31 mouse cellular contexts compared by ENCODE assay signal in the genomic region with DNA sequence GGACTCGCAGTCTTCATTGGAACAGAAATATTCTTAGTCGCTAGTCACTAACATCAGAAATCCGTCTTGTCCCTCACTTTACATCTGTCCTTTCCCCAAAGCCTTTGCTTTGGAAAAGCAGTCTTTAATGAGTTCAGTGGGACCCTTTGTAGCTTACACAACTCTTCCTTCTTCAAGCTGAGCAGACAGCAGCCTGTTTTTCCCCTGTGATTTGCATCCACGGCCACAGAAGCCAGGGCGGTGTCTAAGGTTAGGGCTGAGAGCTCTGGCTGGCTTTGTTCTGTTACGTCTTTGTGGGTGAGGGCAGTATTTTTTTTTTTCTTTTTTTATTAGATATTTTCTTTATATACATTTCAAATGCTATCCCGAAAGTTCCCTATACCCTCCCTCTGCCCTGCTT.
"Had no signal": no experiment of that assay in that cellular context is flagged by ENCODE, and none has a peak within 500 bp of the region (broad histone marks: within the 10 kb centered on the region; RNA-seq: fewer than 3 reads in every experiment).

No protein-coding gene starts in this region.

- H3K27ac ChIP-seq: heart, embryonic 13.5 days; heart, embryonic 15.5 days; hindbrain, embryonic 10.5 days; hindbrain, embryonic 12.5 days; hindbrain, embryonic 13.5 days; hindbrain, embryonic 14.5 days; hindbrain, embryonic 15.5 days; hindbrain, postnatal 0 days; intestine, embryonic 15.5 days; kidney, embryonic 15.5 days; kidney, postnatal 0 days; layer of hippocampus, adult 2 months; left cerebral cortex, adult 2 months had no signal

- H3K4me2 ChIP-seq: heart, embryonic 11.5 days; heart, embryonic 12.5 days; heart, embryonic 13.5 days; heart, embryonic 15.5 days; hindbrain, embryonic 12.5 days; hindbrain, embryonic 13.5 days; hindbrain, embryonic 14.5 days; hindbrain, embryonic 15.5 days; intestine, embryonic 15.5 days; kidney, embryonic 15.5 days had no signal

- H3K9me3 ChIP-seq: heart, embryonic 12.5 days; heart, embryonic 13.5 days; heart, embryonic 15.5 days; hindbrain, embryonic 10.5 days; hindbrain, embryonic 12.5 days; hindbrain, embryonic 13.5 days; hindbrain, embryonic 15.5 days; intestine, embryonic 15.5 days; kidney, embryonic 15.5 days had no signal

- DNase-seq: heart, postnatal 10 days; heart, postnatal 14 days; heart, postnatal 36 days; heart, postnatal 4 days; kidney, adult 11 months; kidney, adult 18-20 months; kidney, adult 2 months; kidney, adult 8-10 months; kidney, adult 9 months; kidney, postnatal 10 days; kidney, postnatal 14 days; kidney, postnatal 25 days; kidney, postnatal 36 days; kidney, postnatal 4 days; layer of hippocampus, adult 9-11 months; layer of hippocampus, postnatal 36 days had no signal

- H3K4me3 ChIP-seq: heart, embryonic 12.5 days; heart, embryonic 13.5 days; heart, embryonic 15.5 days; hindbrain, embryonic 10.5 days; hindbrain, embryonic 12.5 days; hindbrain, embryonic 13.5 days; hindbrain, embryonic 15.5 days; intestine, embryonic 15.5 days; kidney, embryonic 15.5 days; layer of hippocampus, adult 2 months; left cerebral cortex, adult 2 months had no signal

- H3K27me3 ChIP-seq: heart, embryonic 12.5 days; heart, embryonic 13.5 days; heart, embryonic 15.5 days; hindbrain, embryonic 12.5 days; hindbrain, embryonic 15.5 days; intestine, embryonic 15.5 days; kidney, embryonic 15.5 days had no signal

- H3K9ac ChIP-seq: heart, embryonic 12.5 days; heart, embryonic 13.5 days; heart, embryonic 15.5 days; hindbrain, embryonic 12.5 days; hindbrain, embryonic 13.5 days; hindbrain, embryonic 14.5 days; hindbrain, embryonic 15.5 days; intestine, embryonic 15.5 days; kidney, embryonic 15.5 days had no signal

- H3K4me1 ChIP-seq: heart, embryonic 12.5 days; heart, embryonic 13.5 days; heart, embryonic 15.5 days; hindbrain, embryonic 10.5 days; hindbrain, embryonic 12.5 days; hindbrain, embryonic 13.5 days; hindbrain, embryonic 15.5 days; intestine, embryonic 15.5 days; kidney, embryonic 15.5 days had no signal

- H3K36me3 ChIP-seq: heart, embryonic 12.5 days; heart, embryonic 15.5 days; hindbrain, embryonic 10.5 days; intestine, embryonic 15.5 days; kidney, embryonic 15.5 days had no signal
